Mouse (Mus musculus): ENCODE measurements at regions not wholly inside any gene's neighbourhood (a gene's known extent, or its start where the extent isn't known, plus 50 kb on each side); places are given as distances from the start of the nearest gene placed in this dataset.

GRCm38 (mm10) chr5:119431271-119431756, 239.2 kb upstream of the Tbx3 start:
- no peak for TF ChIP-seq USF1 (IDR thresholded peaks at IDR 0.05; ENCODE audit: low read depth, low read length)
- TF ChIP-seq USF2 (IDR thresholded peaks at IDR 0.05; ENCODE audit: borderline replicate concordance in 1 of 2, insufficient read depth in 1 of 2, low read depth in 1 of 2, low read length in 2 of 2), result no peak
- no peak for TF ChIP-seq MYC (IDR thresholded peaks at IDR 0.05; ENCODE audit: low read depth, low read length)
- TF ChIP-seq MAFK (IDR thresholded peaks at IDR 0.05; ENCODE audit: borderline replicate concordance, low read depth, low read length), result no peak
- TF ChIP-seq HCFC1 (IDR thresholded peaks at IDR 0.05; ENCODE audit: low read depth, low read length), result no peak
- TF ChIP-seq POLR2AphosphoS5 (IDR thresholded peaks at IDR 0.05; ENCODE audit: borderline replicate concordance, low read depth, low read length), result no peak
- TF ChIP-seq POLR2AphosphoS2 (IDR thresholded peaks at IDR 0.05; ENCODE audit: low read length), result no peak
- TF ChIP-seq ZKSCAN1 (IDR thresholded peaks at IDR 0.05; ENCODE audit: low read depth, low read length), result no peak
- TF ChIP-seq MAX (IDR thresholded peaks at IDR 0.05; ENCODE audit: low read length), result no peak
- TF ChIP-seq ZMIZ1 (IDR thresholded peaks at IDR 0.05; ENCODE audit: low read depth, low read length), result no peak
- DNase-seq (ENCODE audit: low read depth, low spot score), result no peak

GRCm38 (mm10) chr5:119434572-119434971, 235.9 kb upstream of the Tbx3 start:
- no peak for DNase-seq (ENCODE audit: low read depth, low spot score)
- no peaks in the 10 kb centered on the region for H3K9me3 ChIP-seq (replicated peaks; ENCODE audit: insufficient read depth, low read length)

More at GRCm38 (mm10) chr5:119431271-119431756, 239.2 kb upstream of the Tbx3 start:
- Histone ChIP-seq H3K4me1 (ENCODE audit: control insufficient read depth in 1 of 2, insufficient read depth in 2 of 2, low read length in 2 of 2) (no peaks in the 10 kb centered on the region), H3K4me3 (ENCODE audit: control insufficient read depth in 1 of 2, insufficient read depth in 1 of 2, low read depth in 2 of 2, low read length in 2 of 2) (no peak overlapping the region), H3K27ac (ENCODE audit: control insufficient read depth, low read depth, low read length) (no peak overlapping the region), H3K9me3 (replicated peaks; ENCODE audit: insufficient read depth, low read length) (no peaks in the 10 kb centered on the region), H3K9ac (ENCODE audit: control insufficient read depth, low read depth, low read length, poor library complexity, severe bottlenecking) (no peak overlapping the region), H3K79me2 (ENCODE audit: control insufficient read depth, insufficient read depth, low read length, poor library complexity) (no peaks in the 10 kb centered on the region), H3K27me3 (ENCODE audit: control insufficient read depth in 1 of 2, insufficient read depth in 2 of 2, low read length in 2 of 2) (no peaks in the 10 kb centered on the region), H3K36me3 (ENCODE audit: control insufficient read depth in 1 of 2, insufficient read depth in 2 of 2, low read length in 2 of 2) (no peaks in the 10 kb centered on the region)

GRCm38 (mm10) chr5:119448494-119448893, 222.0 kb upstream of the Tbx3 start:
- Histone ChIP-seq H3K79me2 (ENCODE audit: control insufficient read depth, insufficient read depth, low read length, poor library complexity) (no peaks in the 10 kb centered on the region), H3K4me3 (ENCODE audit: control insufficient read depth in 1 of 2, insufficient read depth in 1 of 2, low read depth in 2 of 2, low read length in 2 of 2) (no peak overlapping the region), H3K27me3 (ENCODE audit: control insufficient read depth in 1 of 2, insufficient read depth in 2 of 2, low read length in 2 of 2) (no peaks in the 10 kb centered on the region), H3K36me3 (ENCODE audit: control insufficient read depth in 1 of 2, insufficient read depth in 2 of 2, low read length in 2 of 2) (no peaks in the 10 kb centered on the region), H3K4me1 (ENCODE audit: control insufficient read depth in 1 of 2, insufficient read depth in 2 of 2, low read length in 2 of 2) (no peaks in the 10 kb centered on the region), H3K9me3 (replicated peaks; ENCODE audit: insufficient read depth, low read length) (no peaks in the 10 kb centered on the region), H3K9ac (ENCODE audit: control insufficient read depth, low read depth, low read length, poor library complexity, severe bottlenecking) (no peak overlapping the region), H3K27ac (ENCODE audit: control insufficient read depth, low read depth, low read length) (no peak overlapping the region)
- DNase-seq (ENCODE audit: low read depth, low spot score), result no peak
- TF ChIP-seq MAFK (IDR thresholded peaks at IDR 0.05; ENCODE audit: borderline replicate concordance, low read depth, low read length) (no peak), SIN3A (IDR thresholded peaks at IDR 0.05; ENCODE audit: low read length) (no peak), HCFC1 (IDR thresholded peaks at IDR 0.05; ENCODE audit: low read depth, low read length) (no peak)

More at GRCm38 (mm10) chr5:119434572-119434971, 235.9 kb upstream of the Tbx3 start:
- H3K4me1 ChIP-seq (ENCODE audit: control insufficient read depth in 1 of 2, insufficient read depth in 2 of 2, low read length in 2 of 2), result no peaks in the 10 kb centered on the region
- H3K4me3 ChIP-seq (ENCODE audit: control insufficient read depth in 1 of 2, insufficient read depth in 1 of 2, low read depth in 2 of 2, low read length in 2 of 2), result no peak overlapping the region
- H3K9ac ChIP-seq (ENCODE audit: control insufficient read depth, low read depth, low read length, poor library complexity, severe bottlenecking), result no peak overlapping the region
- H3K36me3 ChIP-seq (ENCODE audit: control insufficient read depth in 1 of 2, insufficient read depth in 2 of 2, low read length in 2 of 2), result no peaks in the 10 kb centered on the region
- no peaks in the 10 kb centered on the region for H3K79me2 ChIP-seq (ENCODE audit: control insufficient read depth, insufficient read depth, low read length, poor library complexity)
- TF ChIP-seq NRF1 (IDR thresholded peaks at IDR 0.05; ENCODE audit: insufficient read depth, low read depth, low read length, poor library complexity, severe bottlenecking) (no peak), NELFE (IDR thresholded peaks at IDR 0.05; ENCODE audit: low read depth, low read length) (no peak), JUND (IDR thresholded peaks at IDR 0.05; ENCODE audit: low read depth, low read length) (no peak), TAL1 (IDR thresholded peaks at IDR 0.05; ENCODE audit: low read length) (no peak), GATA1 (IDR thresholded peaks at IDR 0.05; ENCODE audit: low read depth, low read length) (no peak), MYC (IDR thresholded peaks at IDR 0.05; ENCODE audit: low read depth, low read length) (no peak), ZKSCAN1 (IDR thresholded peaks at IDR 0.05; ENCODE audit: low read depth, low read length) (no peak), RCOR1 (IDR thresholded peaks at IDR 0.05; ENCODE audit: low read depth, low read length) (no peak), TBP (IDR thresholded peaks at IDR 0.05; ENCODE audit: low read depth, low read length) (no peak), USF2 (IDR thresholded peaks at IDR 0.05; ENCODE audit: borderline replicate concordance in 1 of 2, insufficient read depth in 1 of 2, low read depth in 1 of 2, low read length in 2 of 2) (no peak), E2F4 (IDR thresholded peaks at IDR 0.05; ENCODE audit: borderline replicate concordance, low read depth, low read length) (no peak)
- H3K27ac ChIP-seq (ENCODE audit: control insufficient read depth, low read depth, low read length), result no peak overlapping the region
- no peaks in the 10 kb centered on the region for H3K27me3 ChIP-seq (ENCODE audit: control insufficient read depth in 1 of 2, insufficient read depth in 2 of 2, low read length in 2 of 2)
